8 mouse cellular contexts compared by ENCODE assay signal in the genomic region with DNA sequence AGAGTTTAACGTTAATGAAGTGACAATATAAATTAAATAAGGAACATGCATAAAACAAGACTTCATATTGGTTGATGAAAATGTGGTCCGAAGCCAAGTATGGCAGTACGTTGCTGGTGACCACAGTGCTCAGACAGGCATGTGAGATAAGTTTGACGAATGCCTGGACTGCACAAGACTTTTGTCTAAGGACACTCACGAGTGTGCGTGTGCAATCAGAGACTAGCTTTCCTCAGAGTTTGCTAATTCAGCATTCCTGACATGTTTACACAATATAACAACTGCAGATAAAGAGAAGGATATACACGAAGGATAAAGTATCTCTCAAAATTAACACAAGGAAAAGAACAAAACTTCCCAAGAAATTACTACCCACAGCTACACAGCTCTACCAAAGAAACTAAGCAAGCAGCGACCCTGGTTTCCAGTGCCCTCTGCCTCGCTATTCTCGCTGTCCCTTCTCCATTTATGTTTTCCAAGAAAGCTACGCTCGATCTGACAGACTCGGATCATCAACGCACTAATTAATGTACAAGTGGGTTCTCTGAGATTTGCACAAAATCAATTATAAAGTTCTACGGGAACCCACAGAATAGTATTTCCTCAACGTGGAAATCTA. TPM values are rescaled to one million over a fixed set of nuclear protein-coding genes. Genes with fewer than 3 reads are reported as not detected.
A peak's percentile ranks its signal among the peaks of the same experiment; 100 is the strongest.
DNase-seq lines count a peak whose midpoint lies in the region; ATAC-seq and TF ChIP-seq lines count a peak whose summit lies in the region.

No protein-coding gene starts in this region.

- peak in 1 of 2 experiments; percentile 27 for DNase-seq in cerebellum, adult 2 months
- no peak for DNase-seq in cerebellum, postnatal 4 days (ENCODE audit: low spot score in 2 of 2)
- peak; percentile 22 for DNase-seq in CH12.LX (ENCODE audit: extremely low read depth)
- DNase-seq in kidney, postnatal 14 days = peak; percentile 19
- DNase-seq in ovary, postnatal 14 days (ENCODE audit: low spot score) = no peak
- DNase-seq in right cerebral cortex, postnatal 36 days (ENCODE audit: low spot score in 2 of 2) = no peak

- H3K27me3 ChIP-seq in cerebellum, adult 2 months (ENCODE audit: control insufficient read depth, insufficient read depth, low read length) = no peaks in the 10 kb centered on the region; the same call in 1 of the 2 replicates
- no peaks in the 10 kb centered on the region for H3K27me3 ChIP-seq in CH12.LX (replicated peaks)
- H3K27me3 ChIP-seq in midbrain, embryonic 13.5 days = no peaks in the 10 kb centered on the region

- H3K27ac ChIP-seq in cerebellum, adult 2 months (ENCODE audit: insufficient read depth, low read length) = peak overlapping the region; percentile 14; the same call in 1 of the 2 replicates
- H3K27ac ChIP-seq in CH12.LX (ENCODE audit: insufficient read depth, low read depth) = no peak overlapping the region
- peak overlapping the region; percentile 99 for H3K27ac ChIP-seq in midbrain, embryonic 13.5 days

- WGBS in cerebellum, adult 2 months = 12% methylated on average over 16 of the region's 16 CpGs
- 26% methylated on average over 16 of the region's 16 CpGs for WGBS in midbrain, embryonic 13.5 days

- peak; percentile 47 for ATAC-seq in erythroid progenitor cell, adult 5-6 weeks (replicated peaks; ENCODE audit: low FRiP score, poor library complexity, severe bottlenecking)
- peak; percentile 25 for ATAC-seq in midbrain, embryonic 13.5 days

- peaks cover 3% of the 10 kb centered on the region; the same call in 1 of the 2 replicates for H3K4me1 ChIP-seq in cerebellum, adult 2 months (ENCODE audit: control insufficient read depth, insufficient read depth, low read length)
- H3K4me1 ChIP-seq in CH12.LX (ENCODE audit: control insufficient read depth in 1 of 2, insufficient read depth in 2 of 2) = peaks cover 0 to 21% of the 10 kb centered on the region in 2 experiments; a peak in 3 of 4 replicates
- H3K4me1 ChIP-seq in midbrain, embryonic 13.5 days (replicated peaks) = peaks cover 25% of the 10 kb centered on the region

- TF ChIP-seq RAD21 in CH12.LX (IDR thresholded peaks at IDR 0.05; ENCODE audit: low read depth, low read length) = no peak

- dilution Hi-C loops in CH12.LX (cut with MboI; ENCODE audit: extremely low pct_ligation_motif_present, extremely low pct_unique_long_range_greater_than_20kb, low sequenced_read_pairs) = no loop called here

- peak overlapping the region; percentile 99 for H3K4me3 ChIP-seq in cerebellum, adult 2 months (replicated peaks; ENCODE audit: insufficient read depth, low read depth, low read length)
- H3K4me3 ChIP-seq in CH12.LX (replicated peaks in 1 of 3; ENCODE audit: low read depth in 2 of 3, low read length in 2 of 3, poor library complexity in 1 of 3) = peak overlapping the region; percentile 70 to 95 (median 77)
- H3K4me3 ChIP-seq in midbrain, embryonic 13.5 days (replicated peaks) = peak overlapping the region; percentile 76

- no peak; the same call in 1 of the 2 replicates for TF ChIP-seq EP300 in CH12.LX (IDR thresholded peaks at IDR 0.05; ENCODE audit: low read length)

- in situ Hi-C loops in CH12.LX (cut with MboI; ENCODE audit: low pct_ligation_motif_present, low pct_unique_long_range_greater_than_20kb, low sequenced_read_pairs) = no loop called here

- peak overlapping the region; percentile 88 for H3K4me2 ChIP-seq in CH12.LX (ENCODE audit: insufficient read depth, low read depth, poor library complexity, severe bottlenecking)
- peak overlapping the region; percentile 72 for H3K4me2 ChIP-seq in midbrain, embryonic 13.5 days (replicated peaks)

- H3K36me3 ChIP-seq in CH12.LX (replicated peaks in 1 of 2; ENCODE audit: control insufficient read depth in 1 of 2, insufficient read depth in 1 of 2, low read length in 1 of 2) = peaks cover 1 to 14% of the 10 kb centered on the region in 2 experiments
- peaks cover 2% of the 10 kb centered on the region for H3K36me3 ChIP-seq in midbrain, embryonic 13.5 days

- TF ChIP-seq POLR2A in cerebellum, adult 2 months (IDR thresholded peaks at IDR 0.05; ENCODE audit: borderline replicate concordance, insufficient read depth, low read length) = no peak
- no peak for TF ChIP-seq POLR2A in CH12.LX (IDR thresholded peaks at IDR 0.05; ENCODE audit: low read depth, low read length)

- no peak for TF ChIP-seq CTCF in cerebellum, adult 2 months (IDR thresholded peaks at IDR 0.05; ENCODE audit: borderline replicate concordance, insufficient read depth, low read depth, low read length)
- no peak for TF ChIP-seq CTCF in CH12.LX (conservative IDR thresholded peaks at IDR 0.05 in 1 of 2, IDR thresholded peaks at IDR 0.05 in 1 of 2; ENCODE audit: low read depth in 2 of 2, low read length in 2 of 2)

- H3K79me2 ChIP-seq in CH12.LX (replicated peaks; ENCODE audit: control insufficient read depth, extremely low read depth, insufficient read depth, poor library complexity, severe bottlenecking) = peaks cover 3% of the 10 kb centered on the region; the same call in 1 of the 2 replicates

- H3K9me3 ChIP-seq in CH12.LX (replicated peaks; ENCODE audit: low read length) = no peaks in the 10 kb centered on the region
- H3K9me3 ChIP-seq in midbrain, embryonic 13.5 days = no peaks in the 10 kb centered on the region

- H3K9ac ChIP-seq in CH12.LX (ENCODE audit: insufficient read depth, low read depth) = peak overlapping the region; percentile 100
- H3K9ac ChIP-seq in midbrain, embryonic 13.5 days (replicated peaks) = peak overlapping the region; percentile 85

TF ChIP-seq in CH12.LX, 34 proteins besides CTCF, POLR2A, EP300 and RAD21:
- no peak for TF ChIP-seq MAZ (IDR thresholded peaks at IDR 0.05; ENCODE audit: low read depth, low read length)
- 0 out of 2 replicates have a peak, but pooled peaks have one; percentile 19 for TF ChIP-seq MAX (IDR thresholded peaks at IDR 0.05; ENCODE audit: low read length)
- no peak for TF ChIP-seq BHLHE40 (IDR thresholded peaks at IDR 0.05; ENCODE audit: low read depth, low read length)
- no peak for TF ChIP-seq PAX5 (IDR thresholded peaks at IDR 0.05; ENCODE audit: low read length)

RNA-seq across cellular contexts. Expression of a gene that starts 2.9 kb away (rescaled TPM):
- polyA plus RNA-seq in cerebellum, adult 2 months (2012; rRNA removed) = 50.1 and 50.7 TPM in 2 replicates
- total RNA-seq in CH12.LX (2012; rRNA removed) (24.4 and 25.3 TPM in 2 replicates), CH12.LX (2014; rRNA removed) (49.9 and 53.6 TPM in 2 replicates)
- polyA plus RNA-seq in CH12.LX (2012; ENCODE audit: insufficient read length, low read depth) = 34.2 and 34.8 TPM in 2 replicates
- 10.5 and 11.5 TPM in 2 replicates for total RNA-seq in erythroid progenitor cell, adult 5-6 weeks (2015; ENCODE audit: low replicate concordance)
- 12.9 and 23.6 TPM in 2 replicates for total RNA-seq in erythroid progenitor cell, adult 5-6 weeks (2017; ENCODE audit: low replicate concordance)
- polyA plus RNA-seq in midbrain, embryonic 13.5 days (2015; fragmentation: Nextera tagmentation; extraction: Ambion mirVana) = 57.7 and 64.0 TPM in 2 replicates

RNA-seq across cellular contexts. Expression of a gene that starts 16.3 kb away (rescaled TPM):
- 23.4 and 24.3 TPM in 2 replicates for polyA plus RNA-seq in cerebellum, adult 2 months (2012; rRNA removed)
- total RNA-seq in CH12.LX (2012; rRNA removed) = 12.5 and 14.0 TPM in 2 replicates
- 7.2 and 7.8 TPM in 2 replicates for total RNA-seq in CH12.LX (2014; rRNA removed)
- 16.0 and 18.0 TPM in 2 replicates for polyA plus RNA-seq in CH12.LX (2012; ENCODE audit: insufficient read length, low read depth)
- 1.7 and 3.6 TPM in 2 replicates for total RNA-seq in erythroid progenitor cell, adult 5-6 weeks (2015; ENCODE audit: low replicate concordance)
- 3.8 and 5.5 TPM in 2 replicates for total RNA-seq in erythroid progenitor cell, adult 5-6 weeks (2017; ENCODE audit: low replicate concordance)
- polyA plus RNA-seq in midbrain, embryonic 13.5 days (2015; fragmentation: Nextera tagmentation; extraction: Ambion mirVana) = 28.8 and 28.9 TPM in 2 replicates

RNA-seq across cellular contexts. Expression of a gene that starts 51.2 kb away (rescaled TPM):
- 3.0 TPM in 2 replicates for polyA plus RNA-seq in cerebellum, adult 2 months (2012; rRNA removed)
- 0.04 and 0.08 TPM in 2 replicates for total RNA-seq in CH12.LX (2012; rRNA removed)
- total RNA-seq in CH12.LX (2014; rRNA removed) = 0.05 and 0.17 TPM in 2 replicates
- polyA plus RNA-seq in CH12.LX (2012; ENCODE audit: insufficient read length, low read depth) = 0.16 and 0.25 TPM in 2 replicates
- total RNA-seq in erythroid progenitor cell, adult 5-6 weeks (2015; ENCODE audit: low replicate concordance) = not detected in 2 replicates
- not detected in 2 replicates for total RNA-seq in erythroid progenitor cell, adult 5-6 weeks (2017; ENCODE audit: low replicate concordance)
- 77.2 and 77.5 TPM in 2 replicates for polyA plus RNA-seq in midbrain, embryonic 13.5 days (2015; fragmentation: Nextera tagmentation; extraction: Ambion mirVana)

Comparison
In these comparisons a context has a peak if more than half of its experiments do, and no peak if none do; other contexts are left out.
1. DNase-seq: peak in CH12.LX (single experiment) and kidney, postnatal 14 days (single experiment); none in cerebellum, postnatal 4 days (0 of 2), ovary, postnatal 14 days (single experiment) and right cerebral cortex, postnatal 36 days (0 of 2).
2. RNA of a gene that starts 51.2 kb away (polyA plus RNA-seq): 77.2 to 77.5 TPM in midbrain, embryonic 13.5 days; 3.0 TPM in cerebellum, adult 2 months and 0.16 to 0.25 TPM in CH12.LX; every median in the first group is over 10 times any median in the second.
3. Peak in every context shown above with its lines, with median percentiles within 50 percentile points of each other: H3K4me3 ChIP-seq.